Mouse (Mus musculus) left cerebral cortex, adult 9 months (tissue): ENCODE data around the gene Grm5.

ENCODE experiments used
- DNase-seq, 2 experiments: peaks; one replicate each; pipeline ENCODE4 v3.0.0; 2022; ENCODE audit warnings: low spot score in 2 of 2

Grm5 gene

DNA sequence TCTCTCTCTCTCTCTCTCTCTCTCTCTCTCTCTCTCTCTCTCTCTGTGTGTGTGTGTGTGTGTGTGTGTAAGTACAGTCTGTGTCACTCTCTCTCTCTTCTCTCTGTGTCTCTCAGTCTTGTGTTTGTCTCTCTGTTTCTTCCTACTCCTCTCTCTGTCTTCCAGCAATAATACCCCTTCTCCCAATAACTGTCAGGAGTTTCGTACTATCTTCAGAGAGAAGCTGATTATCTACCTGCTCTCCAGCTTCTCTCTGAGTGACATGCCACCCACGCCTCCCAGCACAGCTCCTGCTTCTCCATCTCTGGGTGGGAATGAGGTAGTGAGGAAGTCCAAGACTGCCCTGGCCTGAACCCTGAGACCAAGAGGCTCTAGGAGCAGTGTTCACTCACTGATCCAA lies at the start of gene Grm5:
TSS of gene Grm5 (plus strand) at position 301 of the 400 bp plus-strand sequence.
- no peak for DNase-seq

DNA sequence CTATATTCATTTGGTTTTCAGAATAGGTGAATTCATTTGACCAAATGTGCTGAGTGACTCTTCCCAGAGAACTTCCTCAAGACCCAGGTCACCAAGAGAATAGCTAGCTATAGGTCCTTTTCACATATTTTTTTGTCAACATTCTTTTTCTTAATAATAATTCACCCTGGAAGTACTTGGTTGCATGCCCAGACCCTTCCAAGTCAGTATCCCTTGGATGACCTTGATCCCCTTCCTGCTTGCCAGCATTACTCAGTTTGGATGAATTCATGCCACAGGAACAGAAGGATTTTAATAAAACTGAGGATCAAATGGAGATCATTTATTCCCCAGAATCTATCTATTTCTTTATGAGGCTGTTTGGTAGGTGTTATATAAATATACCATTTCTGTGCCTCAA lies 44.9 kb upstream of the Grm5 start:
- no peak for DNase-seq

DNA sequence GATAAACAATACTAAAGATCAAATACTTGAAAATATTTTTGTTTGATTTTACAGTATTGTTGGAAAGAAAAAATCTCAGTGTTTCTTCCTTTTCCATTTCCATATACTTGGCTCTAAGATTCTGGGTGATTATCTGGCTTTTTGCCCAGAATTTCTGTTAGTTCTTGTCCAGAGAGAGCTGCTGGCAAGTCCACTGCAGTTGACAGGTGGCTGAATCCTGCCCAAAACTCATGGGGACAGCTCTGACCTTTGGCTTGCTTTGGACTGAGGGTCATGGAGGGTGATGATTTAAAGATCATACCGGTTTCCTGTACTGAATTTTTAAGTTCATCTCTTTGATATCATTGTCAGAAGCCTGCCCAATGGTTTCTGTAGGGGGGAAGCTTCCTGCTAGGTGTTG lies 18.7 kb upstream of the Grm5 start:
- no peak for DNase-seq

DNA sequence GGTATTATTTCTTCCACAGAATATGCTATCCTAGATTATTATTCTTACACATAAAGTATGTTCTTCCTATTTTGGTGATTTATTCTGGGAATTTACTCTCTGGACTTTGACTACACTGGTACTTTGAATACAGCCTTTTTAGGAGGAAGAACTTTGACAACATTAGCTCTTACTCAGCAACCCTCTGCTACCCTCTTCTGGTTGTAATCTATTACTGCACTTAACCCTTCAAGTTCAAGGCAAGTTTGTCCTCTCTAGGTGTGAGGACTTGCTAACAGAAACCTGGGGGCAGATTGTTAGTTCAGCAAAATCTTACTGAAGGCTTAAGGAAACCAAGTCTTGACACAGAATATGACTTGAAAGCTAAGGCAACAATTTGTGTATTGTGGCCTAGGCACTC lies 17.5 kb upstream of the Grm5 start:
- peak in 1 of 2 experiments; percentile 10 for DNase-seq

DNA sequence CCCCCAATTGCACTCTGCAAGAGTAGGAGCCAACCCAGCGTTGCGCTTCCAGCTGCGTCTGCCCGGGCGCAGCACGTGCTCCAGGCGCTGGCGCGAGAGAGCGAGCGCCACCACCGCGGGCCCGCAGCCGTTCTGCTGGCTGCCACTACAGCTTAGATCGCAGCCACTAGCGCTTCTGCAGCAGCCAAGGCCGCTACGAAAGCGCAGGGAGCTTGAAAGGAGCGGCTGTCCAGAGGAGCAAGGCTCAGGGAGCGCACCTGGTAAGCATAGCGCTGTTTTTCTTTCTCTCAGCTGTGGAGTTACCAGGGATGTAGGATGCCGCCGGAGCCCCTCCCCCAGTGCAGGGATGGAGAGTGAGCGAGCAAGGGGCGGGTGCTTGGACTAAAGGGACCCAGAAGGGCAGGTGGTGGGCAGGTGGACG lies 323 bp downstream of the Grm5 start:
- DNase-seq = peak; percentile 37 to 75

DNA sequence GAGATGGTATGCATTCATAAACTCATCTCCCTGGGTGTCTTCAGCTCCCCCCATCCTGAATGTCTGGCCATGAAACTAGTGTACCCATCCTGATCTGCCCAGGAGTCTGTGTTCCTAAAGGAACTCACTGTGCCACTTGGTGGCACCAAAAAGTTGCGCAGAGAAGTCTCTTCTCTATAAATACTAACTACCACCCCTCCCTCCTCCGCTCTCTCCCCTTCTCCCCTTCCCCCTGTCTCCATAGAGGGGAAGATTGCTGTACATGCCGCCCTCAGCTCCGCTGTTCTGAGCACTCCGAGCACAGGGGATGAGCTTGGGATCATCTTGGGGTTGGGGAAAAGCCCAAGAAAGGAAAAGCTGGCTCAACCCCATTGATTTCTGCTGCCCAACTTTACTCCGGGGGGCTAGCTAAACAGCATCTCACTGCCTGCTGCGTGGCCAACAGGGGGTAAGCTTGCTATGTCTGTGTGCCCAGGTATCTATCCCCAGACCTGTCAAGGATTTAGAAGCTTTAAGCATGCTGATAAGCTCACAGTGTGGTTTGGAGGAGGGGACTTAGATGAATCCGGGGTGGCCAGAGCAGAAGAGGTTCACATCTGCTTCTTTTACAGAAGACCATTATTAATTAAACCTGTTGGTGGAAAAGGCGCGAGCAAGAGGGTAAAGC lies 2.4 kb downstream of the Grm5 start:
- DNase-seq = peak; percentile 50 to 73

DNA sequence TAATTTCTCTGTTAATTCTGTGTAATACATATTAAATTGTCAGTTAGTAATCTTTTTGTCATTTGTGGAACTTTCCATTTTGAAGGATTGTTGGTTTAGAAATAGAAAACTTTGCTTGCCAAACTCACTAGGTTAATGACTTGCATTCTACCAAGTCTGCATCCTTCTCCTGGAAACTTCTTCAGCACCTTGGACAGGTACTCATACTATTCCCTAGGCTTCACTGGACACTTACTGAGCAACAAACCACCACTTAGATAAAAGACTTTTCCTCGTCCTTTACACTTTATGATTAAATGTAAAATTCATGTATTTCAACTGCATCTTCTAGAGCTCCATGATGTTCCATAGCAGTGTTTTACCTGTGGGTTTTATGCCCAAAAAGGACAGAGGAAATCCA lies 4.0 kb downstream of the Grm5 start:
- DNase-seq = no peak

DNA sequence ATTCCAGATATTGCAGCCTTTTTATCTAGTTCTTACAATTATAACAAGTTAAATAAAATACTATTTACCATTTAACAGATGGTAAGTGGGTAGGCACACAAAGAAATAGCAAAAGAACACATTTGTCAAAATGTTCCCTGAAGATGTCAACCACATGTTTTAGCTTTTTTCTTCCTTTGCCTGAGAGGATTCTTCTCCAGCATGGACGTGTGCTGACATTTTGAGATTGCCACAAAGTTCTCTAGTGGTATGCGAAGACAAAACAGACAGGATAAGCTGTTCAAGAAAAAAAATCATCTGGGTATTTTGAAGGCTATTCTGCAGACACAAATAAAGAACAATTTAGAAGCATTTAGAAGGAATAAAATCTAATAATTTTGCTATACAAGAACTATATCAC lies 42.3 kb downstream of the Grm5 start:
- DNase-seq = no peak

DNA sequence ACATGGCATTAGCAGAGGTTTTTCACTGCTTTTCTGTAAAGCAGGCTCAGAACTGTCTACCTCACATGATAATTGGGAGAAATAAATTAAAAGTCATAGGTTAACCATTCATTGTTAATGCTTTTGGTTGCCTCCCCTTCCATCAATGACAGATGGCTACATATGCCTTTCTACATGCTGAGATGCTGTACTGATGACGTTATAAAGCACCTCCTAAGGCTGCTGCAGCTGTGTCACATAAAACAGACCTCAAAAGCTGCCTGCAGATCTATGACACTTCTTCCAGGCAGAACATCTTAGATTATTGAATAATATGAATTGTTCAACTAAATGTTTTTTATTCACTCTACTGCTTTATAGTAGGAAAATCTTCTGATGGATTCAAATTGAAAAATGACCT lies 51.6 kb downstream of the Grm5 start:
- DNase-seq = no peak

DNA sequence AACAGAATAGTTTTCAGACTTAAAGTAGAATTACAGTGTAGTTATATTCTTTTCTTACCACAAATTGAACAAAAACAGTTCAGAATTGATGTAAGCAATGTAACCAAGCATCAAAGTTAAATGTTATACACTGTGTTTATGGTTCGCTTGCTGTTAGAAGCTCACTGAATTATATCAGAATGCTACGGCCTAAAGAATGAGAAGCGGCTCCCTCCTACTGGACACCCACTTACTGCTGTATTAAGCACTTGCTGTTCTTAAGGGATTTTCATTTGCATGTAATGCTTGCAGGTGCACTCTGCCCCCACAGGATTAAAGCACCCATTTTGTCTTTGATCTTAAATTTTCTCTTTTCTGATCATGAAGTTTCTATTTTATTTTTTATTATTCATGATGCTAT lies 66.6 kb downstream of the Grm5 start:
- no peak for DNase-seq

DNA sequence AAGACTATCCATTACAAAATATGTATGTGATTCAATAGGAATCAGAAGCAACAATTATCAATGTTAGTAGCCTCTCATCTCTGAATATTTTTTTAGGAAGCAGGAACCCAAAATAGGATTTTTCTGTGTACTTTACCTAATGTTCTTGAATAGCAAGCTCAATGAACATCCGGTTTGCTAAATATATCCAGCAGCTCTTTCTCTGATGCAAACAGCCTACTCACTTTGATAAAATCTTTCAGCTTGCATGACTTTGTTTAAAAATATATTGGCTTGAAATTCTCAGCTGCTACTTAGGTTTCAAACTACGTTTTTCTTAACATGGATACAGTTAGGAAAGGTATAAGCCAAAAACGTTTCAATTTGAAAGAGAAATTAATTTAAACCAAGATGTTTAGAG lies 77.8 kb downstream of the Grm5 start:
- no peak for DNase-seq

DNA sequence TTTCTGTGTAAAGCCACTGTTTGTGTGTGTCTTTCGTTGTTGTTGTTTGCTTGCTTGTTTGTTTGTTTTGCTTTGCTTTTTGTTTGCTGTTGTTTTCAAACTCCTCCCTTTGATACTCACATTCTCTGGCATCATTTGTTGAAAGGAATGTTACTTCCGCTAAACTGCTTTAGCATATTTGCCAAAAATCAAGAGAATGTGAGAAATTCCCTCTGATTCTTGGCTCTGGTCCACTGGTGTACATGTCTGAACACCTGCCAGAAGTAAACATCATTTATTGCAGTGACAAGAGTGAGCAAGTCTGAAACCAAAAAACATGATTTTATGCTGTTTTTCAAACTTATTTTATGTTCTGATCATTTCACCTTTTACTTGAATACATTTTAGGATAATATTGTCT lies 80.1 kb downstream of the Grm5 start:
- no peak for DNase-seq

DNA sequence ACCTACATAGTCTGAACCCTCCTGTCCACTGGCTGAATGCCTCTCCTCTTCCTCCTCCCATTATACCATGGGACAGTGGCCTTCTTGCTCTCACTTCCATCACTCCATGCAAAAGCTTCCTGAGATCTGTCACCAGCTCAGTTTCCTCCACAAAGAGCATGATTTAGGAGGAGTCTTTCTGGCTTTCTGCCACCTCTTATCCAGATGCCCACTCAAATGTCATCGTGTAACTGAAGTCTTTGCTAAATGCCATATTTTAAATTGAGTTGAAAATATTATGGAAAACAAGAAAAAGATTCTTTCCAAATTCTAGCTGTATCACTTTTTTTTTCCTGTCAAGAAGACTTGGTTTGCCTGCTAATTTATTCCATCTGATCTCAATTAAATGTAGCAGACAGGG lies 132.4 kb downstream of the Grm5 start:
- no peak for DNase-seq

DNA sequence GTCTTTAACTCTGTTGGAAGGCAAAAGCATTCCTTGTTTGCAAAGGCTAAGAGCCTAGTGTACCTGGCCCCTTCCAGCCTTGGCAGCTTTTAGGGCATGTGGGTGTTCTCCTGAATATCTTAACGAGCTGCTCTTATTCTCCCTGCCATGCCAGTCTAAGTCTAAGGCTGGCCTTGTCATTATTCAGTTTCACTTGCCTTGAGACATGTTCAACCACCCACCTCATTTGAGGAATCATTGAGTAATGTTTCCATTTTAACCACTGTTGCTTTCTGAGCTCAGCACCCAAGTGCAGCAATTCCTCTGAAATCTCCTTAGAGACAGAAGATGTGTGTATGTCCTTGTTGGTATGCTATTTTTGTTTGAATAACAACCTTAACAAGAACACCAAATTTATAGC lies 134.7 kb downstream of the Grm5 start:
- DNase-seq = peak in 1 of 2 experiments; percentile 33

DNA sequence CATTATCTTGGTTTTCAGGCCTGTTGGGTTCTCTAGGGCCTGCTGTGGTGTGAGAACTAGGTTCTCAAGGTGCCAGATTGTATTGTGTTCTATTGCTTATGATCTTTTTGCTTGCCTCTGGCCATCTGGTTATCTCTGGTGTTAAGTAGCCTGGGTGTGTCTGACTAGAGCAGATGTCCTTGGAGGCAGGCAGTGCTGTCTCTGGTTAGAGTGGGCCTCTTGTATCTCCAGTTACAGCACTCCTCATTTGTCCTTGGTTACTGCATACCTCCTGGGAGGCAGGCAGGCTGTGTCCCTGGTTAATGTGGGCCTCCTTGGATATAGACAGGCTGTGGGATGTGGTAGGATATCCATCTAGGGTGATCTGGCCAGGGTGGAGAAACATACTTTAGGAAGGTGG lies 150.5 kb downstream of the Grm5 start:
- DNase-seq = no peak

DNA sequence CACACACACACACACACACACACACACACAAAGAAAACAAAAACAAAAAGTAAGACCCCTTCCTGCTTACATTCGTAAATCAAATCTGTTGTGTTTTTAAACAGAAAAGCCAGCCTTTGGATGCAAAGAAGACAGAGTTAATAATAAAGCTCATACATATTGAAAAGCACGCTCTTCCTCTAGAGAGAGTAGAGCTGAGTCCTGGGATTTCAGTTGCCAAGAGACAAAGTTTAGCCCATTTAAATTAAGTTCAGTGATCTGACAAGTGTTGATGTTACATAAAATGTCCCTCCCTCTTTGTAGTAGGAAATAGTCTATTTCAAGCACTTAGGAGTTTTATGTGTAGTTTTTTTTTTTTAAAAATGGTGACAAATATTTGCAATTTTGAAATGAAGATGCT lies 178.0 kb downstream of the Grm5 start:
- no peak for DNase-seq

DNA sequence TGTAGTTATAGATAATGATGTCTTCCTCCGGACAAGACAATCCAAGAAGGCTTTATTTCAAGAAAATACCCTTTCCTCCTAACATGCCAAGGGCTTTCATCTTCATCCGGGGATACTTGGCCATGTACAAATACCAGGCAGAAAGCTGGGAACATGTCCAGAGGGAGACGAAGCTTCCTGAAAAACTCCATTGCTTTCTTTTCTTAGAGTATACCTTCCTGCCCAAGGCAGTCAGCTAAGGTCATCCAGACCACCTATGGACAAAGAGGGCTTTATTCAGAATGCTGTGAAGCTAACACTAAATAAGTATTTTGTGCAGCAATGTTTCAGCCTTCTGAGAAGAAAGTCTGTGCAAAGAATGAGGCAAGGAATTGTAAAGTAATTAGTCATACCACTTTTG lies 178.4 kb downstream of the Grm5 start:
- DNase-seq = no peak

DNA sequence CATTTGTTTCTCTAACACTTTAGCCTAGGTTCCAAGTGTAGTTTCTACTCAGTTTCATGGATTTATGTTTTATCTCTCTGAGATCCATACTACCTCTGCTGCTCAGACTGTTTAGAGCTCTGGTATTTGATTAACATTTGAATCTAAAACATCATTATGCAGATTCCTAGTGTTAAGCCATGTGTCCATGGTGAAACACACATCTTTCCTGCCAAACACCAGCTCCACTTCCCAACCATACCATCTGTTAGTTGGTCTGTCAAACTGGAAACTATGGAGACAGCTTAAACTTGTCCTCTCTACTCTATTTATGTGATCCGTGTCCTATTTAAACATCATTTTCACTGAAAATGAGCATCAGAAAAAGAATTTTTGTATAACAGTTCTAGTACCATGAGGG lies 203.6 kb downstream of the Grm5 start:
- peak; percentile 44 to 70 for DNase-seq

DNA sequence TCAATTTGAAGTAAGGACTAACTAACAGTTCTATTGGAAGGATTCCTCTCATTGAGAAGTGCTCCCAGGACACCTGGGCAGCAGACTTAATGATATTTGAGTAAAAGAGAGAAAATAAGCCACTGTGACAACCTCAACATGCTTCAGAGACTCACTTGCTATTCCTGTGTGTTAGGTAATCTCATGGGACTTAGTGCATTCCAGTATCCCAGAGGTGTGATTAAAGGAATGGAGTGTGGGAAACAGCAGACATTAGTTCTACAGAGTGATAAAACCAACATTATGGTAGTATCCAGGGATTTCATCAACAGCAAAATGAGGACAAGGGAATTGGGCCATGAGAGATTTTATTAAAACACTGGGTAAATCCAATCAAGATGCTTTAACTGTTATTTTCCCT lies 205.0 kb downstream of the Grm5 start:
- no peak for DNase-seq

DNA sequence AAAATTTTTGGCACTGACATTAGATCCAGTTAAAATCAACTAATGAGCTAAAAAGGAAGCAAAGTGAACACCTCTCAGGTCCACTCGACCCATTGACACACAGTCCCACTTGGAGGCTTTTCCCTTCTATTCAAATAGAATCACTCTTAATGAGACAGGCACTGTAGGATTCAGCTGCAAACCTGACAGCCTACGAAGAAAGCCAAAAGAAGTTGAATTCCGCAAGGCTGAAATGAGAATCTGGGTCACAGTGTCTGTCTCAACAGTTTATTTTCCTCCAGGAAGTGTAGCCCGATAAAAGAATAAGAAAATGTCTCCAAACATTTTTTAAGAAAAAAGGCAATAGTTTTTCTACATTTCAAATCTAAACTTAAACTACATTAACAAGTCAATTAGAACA lies 209.9 kb downstream of the Grm5 start:
- no peak for DNase-seq

DNA sequence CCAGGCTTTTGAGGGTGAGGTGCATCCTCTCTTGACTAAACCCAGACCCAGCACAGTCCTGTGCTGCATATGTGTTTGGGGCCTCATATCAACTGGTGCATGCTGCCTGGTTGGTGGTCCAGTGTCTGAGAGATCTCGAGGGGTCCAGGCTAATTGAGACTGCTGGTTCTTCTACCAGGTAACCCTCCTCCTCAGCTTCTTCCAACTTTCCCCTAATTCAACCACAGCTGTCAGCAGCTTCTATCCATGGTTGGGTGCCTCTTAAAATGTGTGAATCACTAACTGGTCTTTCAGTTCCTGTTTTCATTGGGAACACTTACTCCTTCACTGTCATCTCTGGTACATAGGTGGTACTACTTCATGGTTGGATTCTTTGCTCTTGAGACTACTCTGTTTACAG lies 240.9 kb downstream of the Grm5 start:
- DNase-seq = no peak

DNA sequence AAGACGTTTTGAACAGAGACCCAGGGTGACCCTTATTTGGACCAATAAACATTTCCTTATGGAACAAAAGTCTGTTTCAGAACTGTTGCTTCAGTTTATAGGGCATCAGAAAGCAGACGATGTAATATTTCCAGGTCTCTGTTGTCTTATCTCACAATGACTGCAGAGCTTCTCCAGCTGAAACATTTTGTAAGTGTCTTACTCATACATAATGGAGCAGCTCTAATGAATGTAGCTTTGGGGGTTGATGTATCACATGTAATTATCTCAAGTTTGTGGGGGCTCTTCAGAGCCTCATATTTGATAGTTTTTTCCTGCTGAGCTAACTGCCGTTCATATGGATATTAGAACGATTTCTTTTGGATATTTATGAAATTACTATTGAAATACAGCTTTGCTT lies 250.7 kb downstream of the Grm5 start:
- no peak for DNase-seq

DNA sequence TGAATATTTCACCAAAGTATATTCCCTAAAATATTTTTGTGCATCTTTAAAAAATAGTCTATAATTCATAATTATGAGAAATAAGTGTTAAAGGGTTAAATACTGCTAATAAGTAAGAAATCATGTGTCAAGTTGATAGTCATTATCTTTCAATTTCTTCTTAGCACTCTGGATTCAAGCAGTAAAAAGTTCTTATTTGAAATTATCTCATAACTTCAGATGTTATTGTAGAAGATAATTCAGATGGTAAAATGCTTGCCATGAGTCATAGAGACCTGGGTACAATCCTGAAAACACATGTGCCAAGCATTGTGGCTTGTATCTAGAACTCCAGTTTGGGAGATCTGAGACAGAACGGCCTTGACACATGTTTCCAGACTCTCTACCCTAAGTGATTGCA lies 254.6 kb downstream of the Grm5 start:
- DNase-seq = no peak

DNA sequence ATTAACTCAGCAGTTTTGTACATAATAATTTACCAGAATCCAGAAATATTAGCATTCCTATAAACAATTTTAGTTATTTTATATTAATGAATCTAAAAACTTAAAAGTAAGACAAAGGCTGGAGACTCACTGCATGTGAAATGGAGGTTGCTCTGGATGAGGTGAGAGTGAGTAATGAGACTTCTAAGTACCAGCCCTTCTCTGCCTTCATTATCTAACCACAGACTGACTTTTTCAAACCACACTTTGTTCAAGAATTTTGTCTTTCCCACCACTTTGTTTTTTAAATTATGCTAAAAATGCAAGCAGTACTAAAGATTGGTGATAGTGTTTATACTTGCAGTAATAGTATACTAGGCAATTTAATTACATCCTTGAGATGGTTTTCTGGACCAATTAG lies 259.5 kb downstream of the Grm5 start:
- DNase-seq = no peak
